Mouse (Mus musculus) CD4-positive, CD25-positive, alpha-beta regulatory T cell (primary cell): ENCODE results near the gene Phf6. TPM values are rescaled to one million over a fixed set of nuclear protein-coding genes. Genes with fewer than 3 reads are reported as not detected.

Source experiments
- polyA plus RNA-seq: library from polyadenylated mRNA; unstranded; fragments of 100-300 nt; shearing (Covaris generic); gene quantifications from one replicate; pipeline ENCODE4 v1.2.1, GENCODE M21; 2017

The Phf6 gene
- polyA plus RNA-seq, result 41.1 TPM

DNA sequence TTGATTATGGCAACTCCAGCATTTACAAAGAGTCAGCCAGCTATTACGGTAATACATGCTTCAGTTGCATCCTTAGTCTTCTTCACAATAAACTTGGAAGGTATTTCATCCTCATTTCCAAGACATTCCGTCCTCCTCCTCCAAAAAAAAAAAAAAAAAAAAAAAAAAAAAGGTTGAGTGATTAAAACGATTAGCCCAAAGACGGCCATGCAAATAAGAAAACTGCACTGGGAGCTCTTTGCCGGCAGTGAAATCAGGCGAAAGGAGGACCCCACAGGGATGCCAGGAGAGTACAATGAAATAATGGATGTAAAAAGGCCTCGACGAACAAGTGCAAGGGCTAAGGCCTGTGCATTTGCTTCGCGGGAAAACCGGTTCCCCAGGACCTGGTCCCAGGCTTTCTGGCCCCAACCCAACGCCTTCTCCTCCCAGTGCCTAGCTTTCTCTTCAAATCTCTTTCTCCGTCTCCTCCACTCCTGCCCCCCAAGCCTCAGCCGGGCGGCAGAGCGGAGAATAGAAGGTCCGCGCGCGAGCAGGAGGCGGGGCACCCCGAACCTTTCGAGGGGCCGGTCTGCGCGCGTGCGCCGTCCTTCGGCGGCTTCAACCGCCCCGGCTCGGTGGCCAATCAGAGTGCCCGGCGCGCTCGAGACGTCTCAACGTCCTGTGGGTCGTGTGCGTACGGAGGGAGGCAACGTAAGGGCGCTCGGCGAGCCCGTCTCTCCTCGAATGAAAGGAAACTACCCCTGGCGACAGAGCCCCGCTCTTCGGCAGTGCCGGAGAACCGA lies at the start of gene Phf6:
Gene Phf6 (plus strand): TSS at position 680 of the 785 bp plus-strand sequence.

DNA sequence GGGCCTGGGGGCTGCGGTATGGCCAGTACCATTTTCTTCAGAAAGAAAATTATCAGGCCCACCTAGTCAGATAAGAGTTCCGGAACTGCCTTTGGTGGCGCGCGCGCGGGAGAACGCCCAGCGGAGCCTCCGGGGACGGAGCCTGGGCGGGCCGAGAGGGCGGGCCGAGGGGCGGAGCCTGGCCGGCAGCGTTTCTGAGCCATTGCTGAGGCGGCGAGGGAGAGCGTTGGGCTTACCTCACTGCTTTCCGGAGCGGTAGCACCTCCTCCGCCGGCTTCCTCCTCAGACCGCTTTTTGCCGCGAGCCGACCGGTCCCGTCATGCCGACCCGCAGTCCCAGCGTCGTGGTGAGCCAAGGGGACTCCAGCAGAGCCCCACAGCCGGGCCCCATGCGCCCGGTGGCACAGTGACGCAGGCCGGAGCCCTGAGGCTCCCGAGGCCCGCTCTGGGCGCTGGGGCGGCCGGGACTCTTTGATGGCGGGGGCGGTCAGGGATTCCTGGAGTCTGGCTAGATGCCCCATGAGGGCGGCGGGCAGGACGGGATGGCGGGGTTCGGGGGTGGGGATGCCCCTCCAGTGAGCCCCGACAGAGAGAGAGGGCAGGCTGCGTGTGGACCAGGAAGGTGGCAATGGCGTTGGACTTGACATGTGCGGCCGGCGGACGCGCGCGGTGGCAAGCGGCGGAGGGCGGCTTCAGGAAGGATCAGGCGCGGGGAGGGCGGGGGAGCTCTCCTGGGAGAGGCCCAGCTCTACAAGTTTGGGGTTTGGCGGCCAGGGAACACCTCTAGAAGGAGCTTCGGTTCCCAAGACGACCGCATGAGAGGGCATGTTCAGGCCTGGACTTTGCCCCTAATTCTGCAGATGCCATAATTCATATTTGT lies 76.1 kb downstream of the Phf6 start, which contains the start of gene Hprt:
Gene Hprt (plus strand): TSS at position 233 of the 879 bp plus-strand sequence.

Other genes with a start within 250 kb of the Phf6 start
- gene Ccdc160, start 121.1 kb upstream of the Phf6 start, polyA plus RNA-seq, result not detected
- gene Hprt, start 75.9 kb downstream of the Phf6 start, polyA plus RNA-seq, result 223 TPM